Mouse (Mus musculus) liver, adult 2 months (tissue): ENCODE data around the gene Pprc1.

Source experiments
- CTCF ChIP-seq: fragments of 200-500 bp; IDR thresholded peaks from 2 replicates; pipeline ENCODE4 v1.5.1; 2011; ENCODE audit warnings: low read depth, low read length, control low read depth
- POLR2A ChIP-seq: fragments of 200-500 bp; IDR thresholded peaks from 2 replicates; pipeline ENCODE4 v1.6.1; 2011; ENCODE audit warnings: low read length, control low read depth; ENCODE audit not compliant: insufficient read depth; ENCODE audit errors: extremely low read depth

DNA sequence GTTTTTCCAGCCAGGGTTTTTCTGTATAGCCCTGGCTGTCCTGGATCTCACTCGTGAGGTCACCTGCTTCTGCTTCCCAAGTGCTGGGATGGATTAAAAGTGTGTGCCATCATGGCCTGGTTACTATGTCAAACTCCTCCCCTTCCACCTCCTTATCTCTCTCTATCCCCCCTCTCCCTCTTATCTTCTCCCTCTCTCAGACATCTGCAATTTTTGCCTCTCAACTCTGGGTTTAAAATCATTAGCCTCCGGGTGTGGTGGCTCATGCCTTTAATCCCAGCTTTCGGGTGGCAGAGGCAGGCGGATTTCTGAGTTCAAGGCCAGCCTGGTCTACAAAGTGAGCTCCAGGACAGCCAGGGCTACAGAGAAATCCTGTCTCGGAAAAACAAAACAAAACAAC lies 29.6 kb downstream of the Pprc1 start:
- no peak for TF ChIP-seq CTCF
- TF ChIP-seq POLR2A, result no peak
